Mouse (Mus musculus) limb, embryonic 15.5 days (tissue): ENCODE data around the gene Cers6. TPM values are rescaled to one million over a fixed set of nuclear protein-coding genes. Genes with fewer than 3 reads are reported as not detected.

Experiments
- ATAC-seq: fragments of 200-750 bp; cut with Nextera tagmentation; 2 replicates; pipeline ENCODE4 v1.8.0; 2017; ENCODE audit warnings: low read depth, moderate TSS enrichment; ENCODE audit not compliant: insufficient number of reproducible peaks, low FRiP score, low TSS enrichment
- H3K27ac ChIP-seq: fragments of 300-500 bp; sonication (generic); 2 replicates; pipeline ENCODE4 v1.5.1; 2015; ENCODE audit warnings: moderate library complexity, mild to moderate bottlenecking, inconsistent platforms
- H3K27me3 ChIP-seq: fragments of 300-500 bp; sonication (generic); 2 replicates; pipeline ENCODE4 v1.6.1; 2015; ENCODE audit warnings: inconsistent platforms
- H3K36me3 ChIP-seq: fragments of 300-500 bp; sonication (generic); 2 replicates; pipeline ENCODE4 v1.6.1; 2015; ENCODE audit warnings: inconsistent platforms
- H3K4me1 ChIP-seq: fragments of 300-500 bp; sonication (generic); 2 replicates; pipeline ENCODE4 v1.6.1; 2015; ENCODE audit warnings: inconsistent platforms
- H3K4me2 ChIP-seq: fragments of 300-500 bp; sonication (generic); 2 replicates; pipeline ENCODE4 v1.6.1; 2015; ENCODE audit warnings: mild to moderate bottlenecking, inconsistent platforms
- H3K4me3 ChIP-seq: fragments of 300-500 bp; sonication (generic); 2 replicates; pipeline ENCODE4 v1.5.1; 2015; ENCODE audit warnings: mild to moderate bottlenecking, inconsistent platforms
- H3K9ac ChIP-seq: fragments of 300-500 bp; sonication (generic); 2 replicates; pipeline ENCODE4 v1.6.1; 2015; ENCODE audit warnings: inconsistent platforms
- H3K9me3 ChIP-seq: fragments of 300-500 bp; sonication (generic); 2 replicates; pipeline ENCODE4 v1.6.1; 2016; ENCODE audit warnings: inconsistent platforms
- WGBS: fragments of 180-500 bp; shearing (Covaris S2); methylation state at CpG from one replicate; pipeline ENCODE4 v1.1.7; 2015; 5-methylcytosine and 5-hydroxymethylcytosine counted together
- polyA plus RNA-seq: library from polyadenylated mRNA; unstranded; fragments of >200 nt; fragmentation: Nextera tagmentation; extraction: Ambion mirVana; gene quantifications from 2 replicates; pipeline ENCODE4 v1.2.1, GENCODE M21; 2015

Gene Cers6
- polyA plus RNA-seq, 1 experiment from 2014 or later: 27.6 TPM

- Histone ChIP-seq H3K4me1 (0 out of 2 replicates have a peak, but pooled peaks cover 3% of the 10 kb centered on the region), H3K4me3 (no peak overlapping the region), H3K9me3 (no peaks in the 10 kb centered on the region), H3K4me2 (no peak overlapping the region), H3K27ac (no peak overlapping the region), H3K36me3 (peaks cover 6% of the 10 kb centered on the region; the same call in 1 of the 2 replicates), H3K9ac (no peak overlapping the region), H3K27me3 (no peaks in the 10 kb centered on the region)
- ATAC-seq: no peak
- 85% methylated on average over 2 of the region's 2 CpGs for WGBS
These were observed 92.4 kb downstream of the Cers6 start for GRCm38 (mm10) chr2:68953688-68954087.

GRCm38 (mm10) chr2:68955496-68955895 is 94.3 kb downstream of the Cers6 start:
- H3K27ac ChIP-seq: no peak overlapping the region
- no peaks in the 10 kb centered on the region for H3K27me3 ChIP-seq
- H3K4me1 ChIP-seq: 0 out of 2 replicates have a peak, but pooled peaks cover 6% of the 10 kb centered on the region
- H3K9me3 ChIP-seq: no peaks in the 10 kb centered on the region
- no peak for ATAC-seq
- H3K9ac ChIP-seq: no peak overlapping the region
- no peak overlapping the region for H3K4me3 ChIP-seq
- 90% methylated on average over 2 of the region's 2 CpGs for WGBS
- no peak overlapping the region for H3K4me2 ChIP-seq
- H3K36me3 ChIP-seq: no peaks in the 10 kb centered on the region

DNA sequence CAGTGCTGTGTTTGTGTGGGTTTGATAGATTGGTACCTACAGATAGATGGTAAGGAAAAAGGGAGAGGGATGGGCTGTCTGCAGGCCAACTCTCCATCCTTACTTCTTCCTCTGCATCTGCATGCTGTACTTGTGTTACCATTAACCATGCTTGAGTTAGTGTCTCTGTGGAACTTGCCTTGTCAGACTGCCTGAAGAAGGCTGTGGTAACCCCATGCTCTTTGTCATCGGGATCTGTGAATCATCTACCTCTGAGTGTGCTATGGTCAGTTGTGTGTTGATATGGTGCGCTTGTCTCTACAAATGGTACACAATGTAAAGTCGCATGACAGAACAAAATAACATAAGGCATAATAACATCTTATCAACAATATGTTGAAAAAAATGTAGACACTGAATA is 94.9 kb downstream of the Cers6 start:
- Histone ChIP-seq H3K9me3 (no peaks in the 10 kb centered on the region), H3K4me2 (no peak overlapping the region), H3K9ac (no peak overlapping the region), H3K27me3 (no peaks in the 10 kb centered on the region), H3K4me1 (0 out of 2 replicates have a peak, but pooled peaks cover 6% of the 10 kb centered on the region), H3K4me3 (no peak overlapping the region), H3K27ac (no peak overlapping the region), H3K36me3 (no peaks in the 10 kb centered on the region)
- 93% methylated on average over 3 of the region's 3 CpGs for whole genome bisulfite sequencing
- no peak for ATAC-seq

DNA sequence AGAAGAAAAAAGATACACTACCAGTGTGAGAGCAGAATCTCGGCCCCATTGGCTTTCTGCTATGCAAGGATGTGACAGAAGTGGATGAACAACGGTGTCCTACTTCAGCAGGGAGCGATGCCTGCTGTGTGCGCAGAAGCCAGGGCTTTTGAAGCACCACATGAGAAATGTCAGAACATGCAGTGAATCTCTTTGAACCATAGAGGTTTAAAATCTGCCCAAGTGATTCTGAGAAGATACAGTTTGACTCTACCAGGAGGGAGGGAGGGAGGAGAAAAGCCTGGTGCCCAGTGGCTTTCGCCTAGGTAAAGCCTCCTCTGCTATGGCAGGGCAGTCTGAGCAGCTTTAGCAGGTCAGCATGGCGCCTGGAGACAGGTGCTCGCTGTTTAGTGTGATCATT is 96.6 kb downstream of the Cers6 start:
- 71% methylated on average over 7 of the region's 7 CpGs for WGBS
- no peak for ATAC-seq

DNA sequence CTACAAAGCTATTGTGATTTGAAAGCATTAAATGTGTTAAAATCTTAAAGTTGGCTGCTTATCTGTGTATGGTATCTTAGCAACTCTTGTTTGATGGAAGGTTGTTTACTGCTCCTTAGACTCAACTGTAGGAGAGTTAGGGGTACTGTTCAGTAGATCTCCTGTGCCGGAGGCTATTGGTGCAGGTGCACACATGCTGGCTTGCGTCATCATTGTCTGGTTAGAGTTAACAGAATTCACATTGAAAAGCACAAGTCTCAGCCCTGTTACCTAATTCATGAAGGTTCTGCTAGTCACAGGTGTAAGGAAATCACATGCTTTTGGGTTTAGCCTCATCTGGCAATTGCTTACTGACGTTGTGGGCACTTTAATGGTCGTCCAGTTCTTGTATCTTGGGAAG is 98.3 kb downstream of the Cers6 start:
- no peaks in the 10 kb centered on the region for H3K9me3 ChIP-seq
- H3K4me1 ChIP-seq: 0 out of 2 replicates have a peak, but pooled peaks cover 6% of the 10 kb centered on the region
- no peaks in the 10 kb centered on the region for H3K36me3 ChIP-seq
- no peak overlapping the region for H3K9ac ChIP-seq
- H3K4me3 ChIP-seq: no peak overlapping the region
- no peak for ATAC-seq
- 81% methylated on average over 4 of the region's 4 CpGs for WGBS
- H3K4me2 ChIP-seq: no peak overlapping the region
- no peak overlapping the region for H3K27ac ChIP-seq
- no peaks in the 10 kb centered on the region for H3K27me3 ChIP-seq

More for the DNA sequence above, 96.6 kb downstream of the Cers6 start:
- Histone ChIP-seq H3K9ac (no peak overlapping the region), H3K27me3 (no peaks in the 10 kb centered on the region), H3K27ac (no peak overlapping the region), H3K36me3 (no peaks in the 10 kb centered on the region), H3K9me3 (no peaks in the 10 kb centered on the region), H3K4me1 (0 out of 2 replicates have a peak, but pooled peaks cover 6% of the 10 kb centered on the region), H3K4me2 (no peak overlapping the region), H3K4me3 (no peak overlapping the region)

DNA sequence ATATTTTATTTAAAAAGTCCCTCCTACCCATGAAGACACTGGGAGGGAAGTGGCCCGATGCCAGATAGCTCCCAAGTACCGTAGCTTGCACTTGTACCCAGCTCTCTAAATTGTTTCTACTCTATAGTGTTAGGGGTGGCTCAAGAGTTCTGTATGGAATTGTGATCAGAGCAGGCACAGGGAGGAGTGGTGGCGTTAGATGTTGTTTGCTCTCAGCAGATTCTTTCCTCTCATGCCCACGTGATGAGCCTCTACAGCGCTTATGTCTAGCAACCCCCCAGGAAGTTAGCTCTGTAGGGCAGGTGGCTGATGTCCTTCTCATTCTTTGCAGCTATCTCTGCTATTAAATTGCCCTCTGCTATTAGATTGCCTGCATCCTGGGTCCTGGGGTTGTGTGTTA is 98.8 kb downstream of the Cers6 start:
- no peaks in the 10 kb centered on the region for H3K27me3 ChIP-seq
- no peaks in the 10 kb centered on the region for H3K9me3 ChIP-seq
- no peak overlapping the region for H3K4me3 ChIP-seq
- no peak for ATAC-seq
- H3K36me3 ChIP-seq: no peaks in the 10 kb centered on the region
- H3K27ac ChIP-seq: no peak overlapping the region
- 0 out of 2 replicates have a peak, but pooled peaks cover 6% of the 10 kb centered on the region for H3K4me1 ChIP-seq
- WGBS: 86% methylated on average over 5 of the region's 5 CpGs
- no peak overlapping the region for H3K9ac ChIP-seq
- H3K4me2 ChIP-seq: no peak overlapping the region

DNA sequence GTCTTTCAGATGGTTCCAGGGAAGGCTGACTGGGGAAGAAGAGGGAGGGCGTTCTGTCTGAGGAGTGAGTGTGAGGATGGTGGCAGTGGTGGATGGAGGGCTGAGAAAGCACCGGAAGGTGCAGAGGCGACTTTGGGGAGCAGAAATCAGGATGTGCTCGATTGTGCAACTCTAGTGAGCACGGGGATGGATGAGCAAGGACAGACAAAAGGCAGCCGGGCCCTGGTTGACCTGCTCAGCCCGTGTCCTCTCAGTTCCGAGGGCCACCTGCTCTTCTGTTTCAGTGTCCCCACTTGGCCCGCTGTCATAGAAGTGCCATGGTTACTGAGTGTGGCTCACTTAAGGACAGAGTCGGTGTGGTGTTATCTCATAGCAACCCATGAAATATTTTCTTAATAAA is 99.4 kb downstream of the Cers6 start:
- 88% methylated on average over 10 of the region's 10 CpGs for WGBS
- no peaks in the 10 kb centered on the region for H3K27me3 ChIP-seq
- 0 out of 2 replicates have a peak, but pooled peaks cover 6% of the 10 kb centered on the region for H3K4me1 ChIP-seq
- no peak overlapping the region for H3K27ac ChIP-seq
- ATAC-seq: no peak
- no peak overlapping the region for H3K9ac ChIP-seq
- no peak overlapping the region for H3K4me3 ChIP-seq
- H3K36me3 ChIP-seq: no peaks in the 10 kb centered on the region
- H3K9me3 ChIP-seq: no peaks in the 10 kb centered on the region
- H3K4me2 ChIP-seq: no peak overlapping the region

DNA sequence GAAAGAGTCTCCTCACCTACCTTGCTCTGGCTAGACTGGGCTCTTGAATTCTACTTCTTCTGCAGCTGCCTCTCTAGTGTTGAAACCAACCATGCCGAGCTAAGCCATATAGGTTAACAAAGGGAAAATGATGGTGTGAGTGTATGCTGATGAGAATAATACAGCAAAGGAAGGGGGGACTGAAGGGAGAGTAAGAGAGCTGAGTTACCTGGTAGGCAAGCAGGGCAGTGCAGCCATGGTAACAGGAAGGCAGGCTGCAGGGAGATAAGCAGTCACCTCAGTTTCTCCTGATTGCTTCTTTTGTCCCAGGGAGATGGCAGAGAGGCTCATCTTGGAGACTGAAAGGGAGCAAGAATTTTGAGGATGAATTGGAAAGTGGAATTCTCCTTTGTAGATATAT is 105.1 kb downstream of the Cers6 start:
- no peak for ATAC-seq
- Histone ChIP-seq H3K9me3 (0 out of 2 replicates have a peak, but pooled peaks cover 2% of the 10 kb centered on the region), H3K36me3 (0 out of 2 replicates have a peak, but pooled peaks cover 3% of the 10 kb centered on the region), H3K9ac (no peak overlapping the region), H3K27ac (no peak overlapping the region), H3K4me2 (no peak overlapping the region), H3K4me3 (no peak overlapping the region), H3K27me3 (no peaks in the 10 kb centered on the region), H3K4me1 (no peaks in the 10 kb centered on the region)
- WGBS: 85% methylated on average over 1 of the region's 1 CpGs

- no peaks in the 10 kb centered on the region for H3K4me1 ChIP-seq
- ATAC-seq: no peak
- 0 out of 2 replicates have a peak, but pooled peaks cover 2% of the 10 kb centered on the region for H3K9me3 ChIP-seq
- WGBS: 80% methylated on average over 8 of the region's 8 CpGs
- no peak overlapping the region for H3K27ac ChIP-seq
- no peaks in the 10 kb centered on the region for H3K27me3 ChIP-seq
- 0 out of 2 replicates have a peak, but pooled peaks cover 3% of the 10 kb centered on the region for H3K36me3 ChIP-seq
- H3K4me2 ChIP-seq: no peak overlapping the region
- H3K9ac ChIP-seq: no peak overlapping the region
- H3K4me3 ChIP-seq: no peak overlapping the region
These were observed 106.8 kb downstream of the Cers6 start for GRCm38 (mm10) chr2:68968028-68968427.

- Histone ChIP-seq H3K9ac (no peak overlapping the region), H3K4me1 (peaks cover 12% of the 10 kb centered on the region), H3K36me3 (0 out of 2 replicates have a peak, but pooled peaks cover 3% of the 10 kb centered on the region), H3K27me3 (no peaks in the 10 kb centered on the region), H3K9me3 (0 out of 2 replicates have a peak, but pooled peaks cover 2% of the 10 kb centered on the region), H3K27ac (no peak overlapping the region), H3K4me2 (no peak overlapping the region), H3K4me3 (no peak overlapping the region)
- ATAC-seq: no peak
- WGBS: 88% methylated on average over 5 of the region's 5 CpGs
These were observed 110.6 kb downstream of the Cers6 start for GRCm38 (mm10) chr2:68971840-68972239.

GRCm38 (mm10) chr2:68973753-68974152 is 112.5 kb downstream of the Cers6 start:
- 76% methylated on average over 2 of the region's 2 CpGs for WGBS
- peaks cover 16% of the 10 kb centered on the region for H3K4me1 ChIP-seq
- H3K4me3 ChIP-seq: no peak overlapping the region
- H3K9me3 ChIP-seq: 0 out of 2 replicates have a peak, but pooled peaks cover 2% of the 10 kb centered on the region
- H3K4me2 ChIP-seq: no peak overlapping the region
- no peak overlapping the region for H3K27ac ChIP-seq
- ATAC-seq: no peak
- H3K9ac ChIP-seq: no peak overlapping the region
- H3K27me3 ChIP-seq: no peaks in the 10 kb centered on the region
- 0 out of 2 replicates have a peak, but pooled peaks cover 3% of the 10 kb centered on the region for H3K36me3 ChIP-seq

- 26% methylated on average over 6 of the region's 6 CpGs for WGBS
- H3K36me3 ChIP-seq: no peaks in the 10 kb centered on the region
- H3K4me2 ChIP-seq: no peak overlapping the region
- ATAC-seq: peak; percentile 70; the same call in 1 of the 2 replicates
- H3K27me3 ChIP-seq: no peaks in the 10 kb centered on the region
- no peak overlapping the region for H3K9ac ChIP-seq
- H3K4me3 ChIP-seq: no peak overlapping the region
- H3K4me1 ChIP-seq: peaks cover 16% of the 10 kb centered on the region
- H3K27ac ChIP-seq: peak overlapping the region; percentile 33; the same call in 1 of the 2 replicates
- H3K9me3 ChIP-seq: no peaks in the 10 kb centered on the region
These were observed 114.0 kb downstream of the Cers6 start for GRCm38 (mm10) chr2:68975286-68975685.
